8 mouse cellular contexts compared by ENCODE assay signal in genomic region chr5:33274953-33275454, GRCm38 (mm10). TPM values are rescaled to one million over a fixed set of nuclear protein-coding genes. Genes with fewer than 3 reads are reported as not detected.
A peak's percentile ranks its signal among the peaks of the same experiment; 100 is the strongest.
DNase-seq lines count a peak whose midpoint lies in the region; ATAC-seq lines count a peak whose summit lies in the region.

Gene Ctbp1 (minus strand): TSS chr5:33274994.

- peaks cover 43% of the 10 kb centered on the region for H3K79me2 ChIP-seq in macrophage (ENCODE audit: inconsistent target)

- H3K4me1 ChIP-seq in hindbrain, embryonic 16.5 days (ENCODE audit: control insufficient read depth, insufficient read depth, low read depth, low read length) = peaks cover 32% of the 10 kb centered on the region

- H3K9ac ChIP-seq in hindbrain, embryonic 16.5 days (ENCODE audit: low read depth, low read length) = peak within 1 kb of the TSS; percentile 88

- peak within 1 kb of the TSS; percentile 66 for H3K4me3 ChIP-seq in hindbrain, embryonic 16.5 days (ENCODE audit: low read length)
- peak within 1 kb of the TSS; percentile 67 for H3K4me3 ChIP-seq in macrophage (ENCODE audit: inconsistent target)

- peak within 1 kb of the TSS; percentile 100 for H3K27ac ChIP-seq in hindbrain, embryonic 16.5 days (ENCODE audit: low read depth, low read length)
- H3K27ac ChIP-seq in macrophage = peak within 1 kb of the TSS; percentile 77

- H3K36me3 ChIP-seq in hindbrain, embryonic 16.5 days (ENCODE audit: control insufficient read depth, insufficient read depth, low read length) = peaks cover 4% of the 10 kb centered on the region; the same call in 1 of the 2 replicates
- no peaks in the 10 kb centered on the region for H3K36me3 ChIP-seq in macrophage (ENCODE audit: inconsistent target)

- WGBS in hindbrain, embryonic 16.5 days = under 1% methylated on average over 37 of the region's 57 CpGs
- WGBS in macrophage (ENCODE audit: missing documents) = 0% methylated on average over 32 of the region's 57 CpGs

- peak within 1 kb of the TSS; percentile 95 for H3K4me2 ChIP-seq in hindbrain, embryonic 16.5 days (ENCODE audit: low read length)

- H3K9me3 ChIP-seq in hindbrain, embryonic 16.5 days (ENCODE audit: control insufficient read depth, low read length) = no peaks in the 10 kb centered on the region

- peak; percentile 87 for DNase-seq in T-cell, adult 2 months (ENCODE audit: low spot score)
- peak; percentile 90 to 93 for DNase-seq in cerebellum, postnatal 36 days
- DNase-seq in gastrocnemius, adult 18-20 months (ENCODE audit: low spot score) = peak; percentile 89
- peak; percentile 87 to 93 for DNase-seq in left cerebral cortex, adult 18-20 months (ENCODE audit: low spot score in 2 of 2)
- DNase-seq in right cerebral cortex, adult 18-20 months = peak; percentile 93
- peak; percentile 63 for DNase-seq in urinary bladder, postnatal 10 days (ENCODE audit: low spot score)

- H3K27me3 ChIP-seq in hindbrain, embryonic 16.5 days (replicated peaks; ENCODE audit: control insufficient read depth, insufficient read depth, low read length) = no peaks in the 10 kb centered on the region

- ATAC-seq in hindbrain, embryonic 16.5 days = peak; percentile 92

RNA-seq across cellular contexts. Expression of gene Ctbp1, which starts in this region (rescaled TPM):
- 100 to 1,000 TPM; 211 to 229 TPM for total RNA-seq in gastrocnemius, adult 18-20 months (2021)
- 402 and 446 TPM in 2 replicates for polyA plus RNA-seq in hindbrain, embryonic 16.5 days (2015; fragmentation: Nextera tagmentation; extraction: Ambion mirVana)
- 100 to 1,000 TPM; 340 to 348 TPM for total RNA-seq in left cerebral cortex, adult 18-20 months (2021)
- 10 to 100 TPM; 33.9 to 95.1 (median 74.8) TPM for total RNA-seq in macrophage (2018; cell fraction: chromatin; rRNA removed)
- total RNA-seq in macrophage (2018; cell fraction: cytosol; rRNA removed) = 100 to 1,000 TPM; 115 to 159 (median 137) TPM
- 100 to 1,000 TPM in 11 of 26 experiments, 10 to 100 TPM in 15; 64.6 to 150 (median 90.5) TPM for total RNA-seq in macrophage (2018; cell fraction: nucleus; rRNA removed)
- 72.3 to 130 TPM (median 111 TPM) in 3 replicates for polyA plus RNA-seq in macrophage (2018)

Comparison
In these comparisons a context has a peak if more than half of its experiments do, and no peak if none do; other contexts are left out.
1. Peak in every context shown above with its lines: DNase-seq, ATAC-seq, H3K4me3 ChIP-seq and H3K27ac ChIP-seq.